Mouse (Mus musculus) liver, embryonic 16.5 days (tissue): Measurements from ENCODE around the gene Unc50. TPM values are rescaled to one million over a fixed set of nuclear protein-coding genes. Genes with fewer than 3 reads are reported as not detected.

Experiments
- polyA plus RNA-seq: library from polyadenylated mRNA; unstranded; fragments of >200 nt; fragmentation: Nextera tagmentation; extraction: Ambion mirVana; gene quantifications from 2 replicates; pipeline ENCODE4 v1.2.1, GENCODE M21; 2015

The Unc50 gene
- polyA plus RNA-seq, 1 experiment from 2014 or later, result 63.1 TPM

Other genes starting within 250 kb of the Unc50 start
- gene Cnga3, start 215.7 kb upstream of the Unc50 start, polyA plus RNA-seq, result not detected in 2 replicates
- 4.9 and 5.5 TPM in 2 replicates for gene Inpp4a, start 130.3 kb upstream of the Unc50 start, polyA plus RNA-seq
- gene Coa5, start within 50 bp of the Unc50 start, polyA plus RNA-seq, result 24.3 and 25.0 TPM in 2 replicates
- 0.86 and 1.1 TPM in 2 replicates for gene Mgat4a, start 110.9 kb downstream of the Unc50 start, polyA plus RNA-seq